Mouse (Mus musculus): ENCODE measurements at regions not wholly inside any gene's neighbourhood (a gene's known extent, or its start where the extent isn't known, plus 50 kb on each side); places are given as distances from the start of the nearest gene placed in this dataset.

- ATAC-seq (ENCODE audit: low TSS enrichment), result no peak
These were observed 272.9 kb downstream of the Cox7c start for GRCm38 (mm10) chr13:85773848-85774247.

- ATAC-seq (ENCODE audit: low TSS enrichment), result peak; percentile 23; the same call in 1 of the 2 replicates
These were observed 275.6 kb downstream of the Cox7c start for GRCm38 (mm10) chr13:85771027-85771681.

- peak; percentile 52 for ATAC-seq (ENCODE audit: low TSS enrichment)
These were observed 276.2 kb downstream of the Cox7c start for GRCm38 (mm10) chr13:85770538-85770937.

- ATAC-seq (ENCODE audit: low TSS enrichment), result no peak
These were observed 278.2 kb downstream of the Cox7c start for GRCm38 (mm10) chr13:85768520-85768919.

GRCm38 (mm10) chr13:85724616-85725015 lies 322.1 kb downstream of the Cox7c start:
- no peak for ATAC-seq (ENCODE audit: low TSS enrichment)

GRCm38 (mm10) chr13:85724105-85724504 lies 322.6 kb downstream of the Cox7c start:
- no peak for ATAC-seq (ENCODE audit: low TSS enrichment)

- ATAC-seq (ENCODE audit: low TSS enrichment), result no peak
These were observed 326.4 kb downstream of the Cox7c start for GRCm38 (mm10) chr13:85720314-85720713.

- ATAC-seq (ENCODE audit: low TSS enrichment), result no peak
These were observed 330.7 kb downstream of the Cox7c start for GRCm38 (mm10) chr13:85715883-85716498.

- ATAC-seq (ENCODE audit: low TSS enrichment), result no peak
These were observed 354.3 kb downstream of the Cox7c start for GRCm38 (mm10) chr13:85692374-85692773.
